Mouse (Mus musculus) hindbrain, embryonic 13.5 days (tissue): ENCODE results near the gene Ergic1. TPM values are rescaled to one million over a fixed set of nuclear protein-coding genes. Genes with fewer than 3 reads are reported as not detected.

Experiments used
- ATAC-seq: fragments of 200-750 bp; cut with Nextera tagmentation; 2 replicates; pipeline ENCODE4 v1.8.0; 2017; ENCODE audit warnings: moderate TSS enrichment; ENCODE audit not compliant: low FRiP score
- H3K27ac ChIP-seq: fragments of 300-500 bp; sonication (generic); 2 replicates; pipeline ENCODE4 v1.5.1; 2015; ENCODE audit warnings: inconsistent platforms, mild to moderate bottlenecking, moderate library complexity
- H3K27me3 ChIP-seq: fragments of 300-500 bp; sonication (generic); 2 replicates; pipeline ENCODE4 v1.6.1; 2015; ENCODE audit warnings: mild to moderate bottlenecking, inconsistent platforms
- H3K36me3 ChIP-seq: fragments of 300-500 bp; sonication (generic); 2 replicates; pipeline ENCODE4 v1.6.1; 2015; ENCODE audit warnings: mild to moderate bottlenecking, inconsistent platforms
- H3K4me1 ChIP-seq: fragments of 300-500 bp; sonication (generic); replicated peaks from 2 replicates; pipeline ENCODE4 v1.6.1; 2015; ENCODE audit warnings: inconsistent platforms
- H3K4me2 ChIP-seq: fragments of 300-500 bp; sonication (generic); 2 replicates; pipeline ENCODE4 v1.6.1; 2015; ENCODE audit warnings: inconsistent platforms, mild to moderate bottlenecking, moderate library complexity
- H3K4me3 ChIP-seq: fragments of 300-500 bp; sonication (generic); 2 replicates; pipeline ENCODE4 v1.5.1; 2015; ENCODE audit warnings: mild to moderate bottlenecking, inconsistent platforms
- H3K9ac ChIP-seq: fragments of 300-500 bp; sonication (generic); 2 replicates; pipeline ENCODE4 v1.6.1; 2015; ENCODE audit warnings: mild to moderate bottlenecking, inconsistent platforms
- H3K9me3 ChIP-seq: fragments of 300-500 bp; sonication (generic); 2 replicates; pipeline ENCODE4 v1.6.1; 2016; ENCODE audit warnings: inconsistent platforms
- WGBS: fragments of 180-500 bp; shearing (Covaris S2); methylation state at CpG from one replicate; pipeline ENCODE4 v1.1.7; 2015; 5-methylcytosine and 5-hydroxymethylcytosine counted together
- polyA plus RNA-seq: library from polyadenylated mRNA; unstranded; fragments of >200 nt; fragmentation: Nextera tagmentation; extraction: Ambion mirVana; gene quantifications from 2 replicates; pipeline ENCODE4 v1.2.1, GENCODE M21; 2015

Gene Ergic1
- polyA plus RNA-seq, 1 experiment from 2014 or later = 86.8 TPM

DNA sequence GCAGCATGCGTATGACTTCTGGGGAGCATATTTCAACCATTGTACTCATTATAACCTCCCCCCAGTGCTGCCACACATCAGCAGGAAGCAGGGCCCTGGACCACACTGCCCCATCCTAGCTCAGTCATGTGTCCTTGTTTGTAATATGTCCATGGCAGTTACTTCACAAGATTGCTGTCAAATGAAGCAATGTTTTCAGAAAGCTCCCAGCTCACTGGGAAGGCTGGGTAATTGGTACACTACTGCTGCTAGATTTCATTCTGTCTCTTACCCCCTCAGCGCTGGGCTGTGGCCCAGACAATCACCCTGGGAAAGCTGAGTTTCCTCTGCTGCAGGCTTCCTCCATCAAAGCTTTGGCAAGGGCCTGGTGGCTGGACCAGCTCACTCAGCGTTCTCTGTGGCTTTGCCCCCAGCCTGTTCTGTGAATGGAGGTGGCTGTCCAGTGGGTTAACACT lies 79.0 kb downstream of the Ergic1 start:
- WGBS = 97% methylated on average over 3 of the region's 3 CpGs
- H3K9me3 ChIP-seq = no peaks in the 10 kb centered on the region
- H3K27ac ChIP-seq = no peak overlapping the region
- H3K9ac ChIP-seq = no peak overlapping the region
- H3K36me3 ChIP-seq = peaks cover 87% of the 10 kb centered on the region
- H3K4me3 ChIP-seq = no peak overlapping the region
- H3K4me1 ChIP-seq = peaks cover 15% of the 10 kb centered on the region
- no peak for ATAC-seq
- H3K27me3 ChIP-seq = no peaks in the 10 kb centered on the region
- H3K4me2 ChIP-seq = no peak overlapping the region

DNA sequence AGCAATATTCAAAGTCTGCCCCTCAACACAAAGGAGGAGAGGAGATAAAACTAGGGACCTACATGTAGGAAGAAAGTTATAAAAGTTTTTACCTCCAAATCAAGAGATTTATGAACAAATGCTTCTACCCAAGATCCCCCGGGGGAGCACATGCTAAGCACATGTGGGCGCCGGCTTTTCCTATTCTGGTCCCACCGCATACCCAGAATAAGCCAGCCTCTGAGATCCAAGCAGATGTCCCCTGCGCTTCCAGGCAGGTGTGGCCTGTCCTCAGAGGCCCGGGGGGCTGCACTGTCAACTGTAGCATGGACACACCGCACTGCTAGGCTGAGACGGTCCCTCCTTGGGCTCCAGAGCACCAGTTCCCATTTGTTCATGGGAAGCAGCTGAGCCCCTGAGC lies 82.2 kb downstream of the Ergic1 start:
- H3K4me3 ChIP-seq = no peak overlapping the region
- H3K27me3 ChIP-seq = no peaks in the 10 kb centered on the region
- no peak overlapping the region for H3K9ac ChIP-seq
- H3K4me2 ChIP-seq = no peak overlapping the region
- H3K9me3 ChIP-seq = no peaks in the 10 kb centered on the region
- H3K4me1 ChIP-seq = peaks cover 18% of the 10 kb centered on the region
- no peak overlapping the region for H3K27ac ChIP-seq
- peaks cover 97% of the 10 kb centered on the region for H3K36me3 ChIP-seq
- ATAC-seq = no peak
- 94% methylated on average over 8 of the region's 8 CpGs for WGBS

DNA sequence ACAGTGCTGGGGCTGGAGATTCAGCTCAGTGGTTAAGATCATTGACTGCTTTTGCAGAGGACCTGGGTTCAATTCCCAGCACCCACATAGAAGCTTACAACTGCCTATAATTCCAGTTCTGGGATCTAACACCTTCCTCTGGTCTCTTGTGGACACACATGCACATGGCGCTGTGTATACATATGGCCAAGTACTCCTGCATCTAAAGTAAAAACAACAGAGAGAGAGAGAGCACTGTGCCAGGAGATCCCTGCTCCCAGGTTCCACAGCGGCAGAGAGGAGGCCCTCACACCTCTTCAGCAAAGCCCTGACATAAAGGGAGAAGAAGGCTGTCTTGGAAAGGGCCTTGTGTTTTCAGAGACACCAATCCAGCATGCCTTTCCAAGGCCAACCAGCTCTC lies 82.7 kb downstream of the Ergic1 start:
- no peak overlapping the region for H3K4me2 ChIP-seq
- peaks cover 18% of the 10 kb centered on the region for H3K4me1 ChIP-seq
- WGBS = 95% methylated on average over 2 of the region's 2 CpGs
- ATAC-seq = no peak
- peak overlapping the region; percentile 58; the same call in 1 of the 2 replicates for H3K27ac ChIP-seq
- H3K27me3 ChIP-seq = no peaks in the 10 kb centered on the region
- no peak overlapping the region for H3K9ac ChIP-seq
- peaks cover 96% of the 10 kb centered on the region for H3K36me3 ChIP-seq
- no peak overlapping the region for H3K4me3 ChIP-seq
- H3K9me3 ChIP-seq = no peaks in the 10 kb centered on the region

DNA sequence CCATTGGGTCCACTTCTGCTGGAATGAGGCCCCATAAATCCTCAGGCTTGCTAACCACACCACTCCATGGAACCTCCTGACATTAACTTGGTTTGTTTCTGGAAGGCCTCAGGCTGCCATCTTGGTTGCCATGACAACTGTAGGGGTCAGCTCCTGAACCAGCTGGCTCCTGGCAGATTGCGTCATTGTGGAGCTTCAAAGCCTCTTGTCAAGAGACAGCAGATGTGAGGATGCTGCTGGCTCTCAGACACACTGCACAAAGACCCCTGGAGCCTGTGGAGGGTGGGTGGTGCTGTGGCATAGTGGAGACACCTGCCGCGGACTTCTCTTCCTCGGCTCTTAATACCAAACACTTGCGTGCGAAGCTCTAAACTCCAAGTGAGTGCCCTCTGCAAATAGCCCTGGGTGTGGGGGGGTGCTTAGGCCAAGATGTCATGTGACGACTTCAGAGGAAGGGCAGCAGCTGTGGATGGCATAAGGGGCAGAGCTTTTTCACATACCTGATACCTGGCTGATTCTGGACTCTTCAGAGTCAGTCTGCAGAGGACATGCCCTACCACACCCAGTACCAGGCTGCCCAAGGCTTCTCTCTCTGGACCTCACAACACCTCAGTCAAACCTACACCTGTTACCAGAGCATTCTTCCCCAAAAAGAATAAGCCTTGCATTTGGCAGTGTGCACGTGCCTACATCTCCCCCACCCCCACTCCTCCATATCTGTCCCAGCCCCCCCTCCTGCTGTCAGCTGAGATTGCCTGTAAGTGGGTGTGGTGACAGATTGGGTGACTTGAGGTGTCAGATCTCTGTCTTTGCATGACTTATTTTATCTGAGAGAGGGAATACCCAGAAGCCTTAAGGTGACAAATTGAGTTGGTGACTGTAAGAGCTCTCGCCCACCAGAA lies 83.5 kb downstream of the Ergic1 start:
- Histone ChIP-seq H3K9me3 (no peaks in the 10 kb centered on the region), H3K27me3 (no peaks in the 10 kb centered on the region), H3K4me2 (no peak overlapping the region), H3K27ac (peak overlapping the region; percentile 58), H3K9ac (0 out of 2 replicates have a peak overlapping the region, but pooled peaks have one; percentile 39), H3K4me3 (no peak overlapping the region), H3K36me3 (peaks cover 94% of the 10 kb centered on the region), H3K4me1 (peaks cover 18% of the 10 kb centered on the region)
- 54% methylated on average over 9 of the region's 9 CpGs for WGBS
- ATAC-seq = no peak

DNA sequence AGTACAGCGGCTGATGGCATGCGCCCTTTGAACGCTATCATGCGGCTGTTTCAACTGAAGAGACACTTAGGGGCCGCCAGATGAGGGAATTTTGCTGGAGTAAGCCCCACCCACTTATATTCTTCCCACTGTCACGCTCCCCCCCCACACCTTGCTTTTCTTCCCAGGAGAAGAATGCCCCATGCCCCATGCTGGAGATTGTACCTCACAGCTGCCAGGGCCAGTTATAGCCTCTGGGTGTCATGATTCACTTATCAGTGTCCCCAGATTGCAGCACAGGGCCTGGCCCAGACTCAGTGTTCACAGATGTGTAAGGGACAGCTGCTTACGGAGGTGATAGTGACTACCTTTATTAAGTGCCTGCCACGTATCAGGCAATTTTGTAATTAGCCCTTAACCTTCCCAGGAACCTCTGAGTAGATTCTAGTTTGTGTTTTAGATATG lies 84.1 kb downstream of the Ergic1 start:
- peaks cover 18% of the 10 kb centered on the region for H3K4me1 ChIP-seq
- H3K36me3 ChIP-seq = peaks cover 92% of the 10 kb centered on the region
- H3K4me3 ChIP-seq = no peak overlapping the region
- H3K27ac ChIP-seq = no peak overlapping the region
- 90% methylated on average over 8 of the region's 8 CpGs for WGBS
- no peaks in the 10 kb centered on the region for H3K9me3 ChIP-seq
- H3K27me3 ChIP-seq = no peaks in the 10 kb centered on the region
- no peak for ATAC-seq
- no peak overlapping the region for H3K4me2 ChIP-seq
- no peak overlapping the region for H3K9ac ChIP-seq

DNA sequence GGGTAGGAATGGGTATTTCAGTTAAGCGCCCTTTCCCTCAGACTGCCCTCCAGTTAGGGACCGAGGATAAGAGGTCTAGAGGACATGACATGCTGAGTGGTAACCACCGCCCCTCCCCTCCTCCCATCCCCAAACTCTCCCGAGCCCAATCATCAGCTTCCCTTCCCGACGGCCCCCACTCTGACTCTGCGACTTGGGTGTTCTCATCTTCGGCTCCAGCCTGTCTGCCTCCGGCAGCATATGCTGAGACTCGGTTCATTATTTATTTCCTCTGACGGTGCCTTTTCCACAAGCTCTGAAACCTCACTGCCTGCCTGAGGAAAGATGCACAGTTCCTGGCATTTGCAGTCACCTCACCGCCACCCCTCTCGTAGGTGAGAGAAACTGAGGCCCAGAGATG lies 86.0 kb downstream of the Ergic1 start:
- no peak for ATAC-seq
- Histone ChIP-seq H3K4me1 (peaks cover 21% of the 10 kb centered on the region), H3K27me3 (no peaks in the 10 kb centered on the region), H3K9ac (no peak overlapping the region), H3K4me3 (no peak overlapping the region), H3K9me3 (no peaks in the 10 kb centered on the region), H3K4me2 (no peak overlapping the region), H3K27ac (no peak overlapping the region), H3K36me3 (peaks cover 79% of the 10 kb centered on the region)
- 74% methylated on average over 13 of the region's 13 CpGs for WGBS

DNA sequence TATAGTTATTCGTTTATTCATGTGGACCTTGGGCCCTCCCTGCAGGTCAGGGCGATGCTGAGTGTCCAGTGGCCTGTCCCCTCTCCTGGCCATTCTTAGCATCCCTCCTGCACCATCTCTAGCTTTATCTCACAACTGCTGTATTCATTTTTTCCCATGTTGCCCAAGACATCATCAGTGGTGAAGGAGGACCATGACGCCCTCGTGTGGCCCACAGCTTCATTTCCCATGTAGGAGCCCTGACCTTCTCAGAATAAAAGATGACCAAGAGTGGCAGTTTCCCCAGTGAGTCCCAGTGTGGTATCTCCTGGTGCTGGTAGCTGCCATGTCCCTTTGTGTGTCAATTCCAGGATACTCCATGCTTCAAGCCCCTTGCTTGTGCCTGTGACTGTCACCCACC lies 88.3 kb downstream of the Ergic1 start:
- no peak overlapping the region; the same call in 1 of the 2 replicates for H3K9ac ChIP-seq
- ATAC-seq = no peak

DNA sequence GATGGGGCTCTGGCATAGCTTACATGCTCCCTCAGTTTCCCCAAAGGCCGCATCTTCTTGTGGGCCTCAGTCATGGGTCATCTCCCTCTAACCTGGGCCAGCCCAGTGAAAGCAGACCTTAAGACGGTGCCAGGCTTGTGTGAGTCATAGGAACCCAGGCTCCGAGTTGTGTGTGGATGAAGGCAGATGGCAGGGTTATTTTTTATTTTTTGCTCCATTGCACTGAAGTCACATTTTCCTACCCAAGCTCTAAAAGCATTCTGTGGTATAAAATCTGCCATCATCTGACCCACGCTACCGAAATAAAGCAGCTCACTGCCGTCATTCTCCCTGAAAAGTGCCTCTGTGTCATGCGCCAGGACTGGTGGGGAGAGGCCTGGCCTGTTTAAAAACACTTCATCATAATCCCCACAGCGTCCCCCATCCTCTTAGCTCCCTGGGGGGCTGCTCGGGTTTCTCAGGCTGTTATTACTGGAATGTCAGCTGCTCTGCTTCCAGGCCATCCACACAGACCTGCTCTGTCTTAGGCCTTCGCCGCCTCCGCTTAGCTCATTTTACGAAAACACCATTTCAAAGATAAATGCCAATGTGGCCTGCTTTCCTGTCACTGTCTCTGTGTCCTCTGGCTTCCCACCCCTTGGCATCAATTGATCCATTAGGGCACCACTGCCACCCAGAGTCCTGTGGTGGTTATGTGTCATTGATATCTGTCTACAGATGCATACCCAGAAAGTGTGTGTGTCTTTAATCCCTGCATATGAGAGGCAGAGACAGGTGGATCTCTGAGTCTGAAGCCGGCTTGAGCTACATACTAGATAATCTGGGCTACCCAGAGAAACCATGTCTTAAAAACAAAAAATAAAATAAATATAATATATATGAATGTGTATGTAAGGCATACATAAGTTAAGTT lies 89.4 kb downstream of the Ergic1 start:
- H3K4me2 ChIP-seq = no peak overlapping the region
- peak overlapping the region; percentile 50; the same call in 1 of the 2 replicates for H3K27ac ChIP-seq
- 81% methylated on average over 14 of the region's 14 CpGs for WGBS
- ATAC-seq = no peak
- H3K27me3 ChIP-seq = no peaks in the 10 kb centered on the region
- H3K9me3 ChIP-seq = no peaks in the 10 kb centered on the region
- no peak overlapping the region for H3K9ac ChIP-seq
- peaks cover 79% of the 10 kb centered on the region for H3K36me3 ChIP-seq
- H3K4me1 ChIP-seq = 0 out of 2 replicates have a peak, but pooled peaks cover 3% of the 10 kb centered on the region
- H3K4me3 ChIP-seq = no peak overlapping the region

More for the DNA sequence above, 88.3 kb downstream of the Ergic1 start:
- WGBS = 87% methylated on average over 4 of the region's 4 CpGs
- H3K36me3 ChIP-seq = peaks cover 78% of the 10 kb centered on the region
- no peak overlapping the region for H3K4me2 ChIP-seq
- H3K4me3 ChIP-seq = no peak overlapping the region
- H3K27ac ChIP-seq = no peak overlapping the region; the same call in 1 of the 2 replicates
- no peaks in the 10 kb centered on the region for H3K27me3 ChIP-seq
- no peaks in the 10 kb centered on the region for H3K9me3 ChIP-seq
- H3K4me1 ChIP-seq = peaks cover 13% of the 10 kb centered on the region

DNA sequence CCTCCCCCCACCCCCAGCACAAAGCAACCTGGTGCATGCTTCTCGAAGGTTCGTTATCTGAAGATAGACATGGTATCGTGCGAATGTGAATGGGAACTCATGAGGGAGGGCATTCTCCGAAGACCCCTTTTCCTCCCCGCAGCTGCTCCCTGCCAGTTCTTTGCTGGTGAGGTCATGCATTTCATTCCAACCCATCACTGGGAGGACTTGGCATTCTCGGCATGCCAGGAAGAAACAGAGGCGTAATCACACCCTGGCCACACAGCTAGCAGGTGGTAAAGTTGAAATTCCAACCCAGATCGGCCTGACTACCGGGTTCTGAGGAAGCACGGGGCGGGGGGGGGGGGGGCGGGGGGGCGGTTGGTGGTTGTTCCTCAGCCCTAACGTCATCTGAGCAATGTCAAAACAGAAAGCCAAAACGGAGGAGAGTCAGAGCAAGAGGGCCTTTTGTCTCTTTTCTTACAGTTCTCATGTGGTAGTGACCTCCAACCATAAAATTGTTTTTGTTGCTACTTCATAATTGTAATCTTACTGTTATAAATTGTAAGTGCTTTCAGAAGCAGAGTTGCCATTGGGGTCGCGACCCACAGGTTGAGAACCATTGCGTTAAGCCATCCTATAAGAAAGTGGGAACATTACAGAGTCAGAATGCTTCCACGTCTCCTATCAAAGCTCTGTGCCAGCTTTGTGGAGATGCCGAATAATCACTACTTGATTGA lies 97.7 kb downstream of the Ergic1 start:
- no peaks in the 10 kb centered on the region for H3K27me3 ChIP-seq
- H3K9me3 ChIP-seq = no peaks in the 10 kb centered on the region
- H3K4me1 ChIP-seq = peaks cover 24% of the 10 kb centered on the region
- H3K27ac ChIP-seq = no peak overlapping the region
- 38% methylated on average over 21 of the region's 21 CpGs for WGBS
- no peak overlapping the region for H3K4me3 ChIP-seq
- H3K4me2 ChIP-seq = no peak overlapping the region
- ATAC-seq = no peak
- 0 out of 2 replicates have a peak overlapping the region, but pooled peaks have one; percentile 5 for H3K9ac ChIP-seq
- H3K36me3 ChIP-seq = peaks cover 36% of the 10 kb centered on the region

DNA sequence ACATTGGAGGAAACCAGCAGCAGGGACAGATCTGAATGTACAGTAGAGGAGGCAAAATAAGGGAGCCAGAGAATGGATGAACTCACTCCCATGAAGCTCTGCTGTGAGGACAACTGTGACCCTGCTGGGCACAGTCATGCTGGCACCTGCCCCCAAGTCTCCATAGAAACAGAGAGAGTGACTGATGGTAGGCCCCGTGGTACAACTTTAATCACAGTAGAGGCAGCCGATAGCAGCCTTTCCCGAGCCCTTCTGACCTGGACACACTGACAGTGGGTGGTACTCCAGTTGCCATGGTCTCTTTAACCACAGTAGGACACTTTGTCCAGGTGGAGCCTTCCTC lies 98.3 kb downstream of the Ergic1 start:
- Histone ChIP-seq H3K4me3 (no peak overlapping the region), H3K4me2 (no peak overlapping the region), H3K27ac (no peak overlapping the region), H3K9me3 (no peaks in the 10 kb centered on the region), H3K9ac (0 out of 2 replicates have a peak overlapping the region, but pooled peaks have one; percentile 5), H3K4me1 (peaks cover 27% of the 10 kb centered on the region), H3K36me3 (peaks cover 30% of the 10 kb centered on the region), H3K27me3 (0 out of 2 replicates have a peak, but pooled peaks cover 4% of the 10 kb centered on the region)
- ATAC-seq = no peak
- 41% methylated on average over 3 of the region's 3 CpGs for WGBS

DNA sequence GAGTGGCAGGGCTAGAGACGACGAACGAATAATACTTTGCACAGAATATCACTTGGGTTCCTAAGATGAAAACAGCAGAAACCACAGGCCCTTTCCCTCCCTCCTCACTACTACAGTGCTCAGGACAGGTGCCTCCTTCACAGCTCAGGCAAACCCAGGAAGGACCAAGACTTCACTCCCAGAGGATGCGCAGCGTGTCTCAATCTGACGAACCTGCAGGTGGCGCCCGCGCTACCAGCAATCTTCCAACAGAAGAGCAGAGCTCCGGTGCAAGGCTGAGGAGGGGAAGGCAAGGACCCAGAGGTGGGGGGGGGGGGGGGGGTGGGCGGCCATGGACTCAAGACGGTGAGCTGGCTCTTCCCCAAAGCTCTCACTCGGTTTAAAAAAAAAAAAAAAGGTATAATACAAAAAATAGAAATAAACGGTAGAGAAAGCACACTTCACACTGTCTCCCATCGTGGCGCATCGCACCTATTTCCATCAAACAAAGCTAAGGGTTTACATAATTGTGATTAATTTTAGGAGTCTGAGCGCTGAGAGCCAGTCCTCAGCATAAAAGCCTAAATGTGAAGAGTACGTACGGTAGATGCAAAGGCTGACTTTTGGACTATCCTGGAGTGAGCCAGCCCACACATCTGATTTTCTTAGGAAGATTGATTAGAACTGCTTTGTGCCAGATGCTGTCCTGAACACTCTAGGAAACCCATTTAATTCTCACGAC lies 99.1 kb downstream of the Ergic1 start:
- ATAC-seq = peak; percentile 43; the same call in 1 of the 2 replicates
- peak overlapping the region; percentile 14; the same call in 1 of the 2 replicates for H3K4me3 ChIP-seq
- H3K4me1 ChIP-seq = peaks cover 27% of the 10 kb centered on the region
- H3K27ac ChIP-seq = no peak overlapping the region
- 0 out of 2 replicates have a peak, but pooled peaks cover 7% of the 10 kb centered on the region for H3K27me3 ChIP-seq
- peak overlapping the region; percentile 40 for H3K4me2 ChIP-seq
- H3K9me3 ChIP-seq = no peaks in the 10 kb centered on the region
- H3K36me3 ChIP-seq = peaks cover 22% of the 10 kb centered on the region
- WGBS = 24% methylated on average over 21 of the region's 21 CpGs
- peak overlapping the region; percentile 46; the same call in 1 of the 2 replicates for H3K9ac ChIP-seq
